19 mouse cellular contexts compared by ENCODE assay signal in the genomic region with DNA sequence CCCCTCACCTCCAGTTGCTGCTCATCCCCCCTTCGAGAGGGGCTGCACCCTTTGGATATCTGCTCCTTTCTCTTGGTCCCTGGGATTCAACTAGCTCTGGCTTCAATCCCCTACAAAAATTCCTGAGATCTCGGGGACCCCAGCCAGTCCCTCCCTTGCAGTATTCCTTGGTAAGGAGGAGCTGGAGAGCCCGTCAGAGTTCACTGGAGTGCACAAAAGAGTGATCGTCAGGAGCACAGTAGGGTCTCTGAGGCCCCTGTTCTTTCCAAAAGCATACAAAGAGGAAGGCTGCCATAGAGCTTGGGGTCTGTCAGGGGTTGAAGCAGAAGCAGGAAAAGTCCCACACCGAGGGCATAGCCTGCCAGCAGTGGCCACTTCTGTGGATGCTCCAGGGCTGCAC. TPM values are rescaled to one million over a fixed set of nuclear protein-coding genes. Genes with fewer than 3 reads are reported as not detected.
DNase-seq lines count a peak whose midpoint lies in the region; ATAC-seq lines count a peak whose summit lies in the region.
"Had no signal": no experiment of that assay in that cellular context is flagged by ENCODE, and none has a peak within 500 bp of the region (broad histone marks: within the 10 kb centered on the region; RNA-seq: fewer than 3 reads in every experiment).

No protein-coding gene starts in this region.

- WGBS in forebrain, embryonic 11.5 days: 75% methylated on average over 5 of the region's 5 CpGs
- WGBS in forebrain, embryonic 13.5 days: 62% methylated on average over 5 of the region's 5 CpGs
- WGBS in heart, embryonic 10.5 days: 86% methylated on average over 5 of the region's 5 CpGs

- no peaks in the 10 kb centered on the region; the same call in 1 of the 2 replicates for H3K36me3 ChIP-seq in forebrain, embryonic 11.5 days (ENCODE audit: control insufficient read depth, insufficient read depth, low read length)
- peaks cover 41% of the 10 kb centered on the region for H3K36me3 ChIP-seq in forebrain, embryonic 13.5 days (ENCODE audit: poor library complexity, severe bottlenecking)
- H3K36me3 ChIP-seq in heart, embryonic 10.5 days: peaks cover 38% of the 10 kb centered on the region

- H3K9me3 ChIP-seq in forebrain, embryonic 11.5 days (ENCODE audit: control insufficient read depth, low read length): no peaks in the 10 kb centered on the region
- no peaks in the 10 kb centered on the region for H3K9me3 ChIP-seq in forebrain, embryonic 13.5 days (replicated peaks)
- H3K9me3 ChIP-seq in heart, embryonic 10.5 days: no peaks in the 10 kb centered on the region
- H3K9me3 ChIP-seq: embryonic facial prominence, embryonic 13.5 days; embryonic facial prominence, embryonic 15.5 days; forebrain, embryonic 10.5 days had no signal

- H3K27me3 ChIP-seq in forebrain, embryonic 11.5 days (ENCODE audit: control insufficient read depth, insufficient read depth, low read length): no peaks in the 10 kb centered on the region
- H3K27me3 ChIP-seq in forebrain, embryonic 13.5 days: 0 out of 2 replicates have a peak, but pooled peaks cover under 1% of the 10 kb centered on the region
- H3K27me3 ChIP-seq in heart, embryonic 10.5 days (ENCODE audit: insufficient read depth, poor library complexity, severe bottlenecking): peaks cover 2% of the 10 kb centered on the region; the same call in 1 of the 2 replicates
- H3K27me3 ChIP-seq: embryonic facial prominence, embryonic 13.5 days; embryonic facial prominence, embryonic 15.5 days had no signal

- peak; percentile 12 for DNase-seq in cerebellum, adult 8-10 months
- no peak for DNase-seq in cerebellum, postnatal 36 days
- DNase-seq in forebrain, embryonic 11.5 days (ENCODE audit: low spot score): peak; percentile 35
- peak; percentile 66 for DNase-seq in heart, embryonic 10.5 days (ENCODE audit: low spot score)
- no peak for DNase-seq in heart, adult 9 months (ENCODE audit: low spot score in 2 of 2)
- DNase-seq: adrenal gland, adult 2 months; adrenal gland, postnatal 10 days; adrenal gland, postnatal 25 days; cerebellum, adult 11 months; cerebellum, adult 2 months; cerebellum, postnatal 14 days; embryo, embryonic 11 days had no signal

- no peak for ATAC-seq in forebrain, embryonic 11.5 days (replicated peaks; ENCODE audit: low FRiP score)
- no peak for ATAC-seq in forebrain, embryonic 13.5 days
- ATAC-seq: forebrain, embryonic 14.5 days; forebrain, embryonic 16.5 days had no signal

- no peak overlapping the region for H3K4me3 ChIP-seq in forebrain, embryonic 11.5 days (ENCODE audit: low read depth, low read length)
- no peak overlapping the region for H3K4me3 ChIP-seq in forebrain, embryonic 13.5 days
- no peak overlapping the region for H3K4me3 ChIP-seq in heart, embryonic 10.5 days
- H3K4me3 ChIP-seq: embryonic facial prominence, embryonic 13.5 days; embryonic facial prominence, embryonic 15.5 days; erythroblast, embryonic 14.5 days had no signal

- no peak overlapping the region for H3K9ac ChIP-seq in forebrain, embryonic 11.5 days (ENCODE audit: low read length)
- H3K9ac ChIP-seq in forebrain, embryonic 13.5 days: no peak overlapping the region
- H3K9ac ChIP-seq: embryonic facial prominence, embryonic 13.5 days; embryonic facial prominence, embryonic 15.5 days had no signal

- H3K4me1 ChIP-seq in forebrain, embryonic 11.5 days (replicated peaks; ENCODE audit: control insufficient read depth, insufficient read depth, low read length): peaks cover 8% of the 10 kb centered on the region
- peaks cover 29% of the 10 kb centered on the region for H3K4me1 ChIP-seq in forebrain, embryonic 13.5 days
- peaks cover 32% of the 10 kb centered on the region for H3K4me1 ChIP-seq in heart, embryonic 10.5 days

- no peak overlapping the region for H3K27ac ChIP-seq in forebrain, embryonic 11.5 days (ENCODE audit: low read depth, low read length)
- H3K27ac ChIP-seq in forebrain, embryonic 13.5 days: no peak overlapping the region
- no peak overlapping the region for H3K27ac ChIP-seq in heart, embryonic 10.5 days
- H3K27ac ChIP-seq: embryonic facial prominence, embryonic 13.5 days; embryonic facial prominence, embryonic 15.5 days; forebrain, embryonic 10.5 days had no signal

- H3K4me2 ChIP-seq in forebrain, embryonic 11.5 days (ENCODE audit: low read depth, low read length, severe bottlenecking): no peak overlapping the region
- H3K4me2 ChIP-seq in forebrain, embryonic 13.5 days: no peak overlapping the region
- H3K4me2 ChIP-seq: embryonic facial prominence, embryonic 13.5 days; embryonic facial prominence, embryonic 15.5 days had no signal

RNA-seq across cellular contexts. Expression of gene Rce1, which starts 2.7 kb away (rescaled TPM):
- polyA plus RNA-seq in forebrain, embryonic 11.5 days (2014; fragmentation: Nextera tagmentation; extraction: Ambion mirVana): 60.1 and 67.2 TPM in 2 replicates
- 50.9 and 63.4 TPM in 2 replicates for polyA plus RNA-seq in forebrain, embryonic 13.5 days (2015; fragmentation: Nextera tagmentation; extraction: Ambion mirVana)
- 53.1 and 61.9 TPM in 2 replicates for polyA plus RNA-seq in heart, embryonic 10.5 days (2016; fragmentation: Nextera tagmentation; extraction: Ambion mirVana)

RNA-seq across cellular contexts. Expression of gene Lrfn4, which starts 7.3 kb away (rescaled TPM):
- 8.5 and 12.0 TPM in 2 replicates for polyA plus RNA-seq in forebrain, embryonic 11.5 days (2014; fragmentation: Nextera tagmentation; extraction: Ambion mirVana)
- polyA plus RNA-seq in forebrain, embryonic 13.5 days (2015; fragmentation: Nextera tagmentation; extraction: Ambion mirVana): 7.5 and 7.9 TPM in 2 replicates
- polyA plus RNA-seq in heart, embryonic 10.5 days (2016; fragmentation: Nextera tagmentation; extraction: Ambion mirVana): 4.4 and 7.2 TPM in 2 replicates

Comparison
In these comparisons a context has a peak if more than half of its experiments do, and no peak if none do; other contexts are left out.
1. DNase-seq: peak in cerebellum, adult 8-10 months (single experiment), forebrain, embryonic 11.5 days (single experiment) and heart, embryonic 10.5 days (single experiment); none in cerebellum, postnatal 36 days (0 of 2) and heart, adult 9 months (0 of 2).